Mouse (Mus musculus) limb, embryonic 13.5 days (tissue): ENCODE results near the gene Ankrd35. TPM values are rescaled to one million over a fixed set of nuclear protein-coding genes. Genes with fewer than 3 reads are reported as not detected.
"Not testable (repeated sequence)": the region's sequence is repeated elsewhere in the genome, so short reads cannot be mapped to it uniquely, and the experiment has no call there.

Source experiments
- ATAC-seq: fragments of 200-750 bp; cut with Nextera tagmentation; 2 replicates; pipeline ENCODE4 v1.8.0; 2017; ENCODE audit warnings: low read depth, moderate number of reproducible peaks, moderate TSS enrichment; ENCODE audit not compliant: low FRiP score
- H3K27ac ChIP-seq: fragments of 300-500 bp; sonication (generic); 2 replicates; pipeline ENCODE4 v1.5.1; 2015; ENCODE audit warnings: inconsistent platforms, mild to moderate bottlenecking, moderate library complexity
- H3K27me3 ChIP-seq: fragments of 300-500 bp; sonication (generic); 2 replicates; pipeline ENCODE4 v1.6.1; 2015; ENCODE audit warnings: mild to moderate bottlenecking, inconsistent platforms
- H3K36me3 ChIP-seq: fragments of 300-500 bp; sonication (generic); 2 replicates; pipeline ENCODE4 v1.6.1; 2015; ENCODE audit warnings: inconsistent platforms, mild to moderate bottlenecking, moderate library complexity
- H3K4me1 ChIP-seq: fragments of 300-500 bp; sonication (generic); 2 replicates; pipeline ENCODE4 v1.6.1; 2015; ENCODE audit warnings: inconsistent platforms
- H3K4me2 ChIP-seq: fragments of 300-500 bp; sonication (generic); replicated peaks from 2 replicates; pipeline ENCODE4 v1.6.1; 2015; ENCODE audit warnings: inconsistent platforms, mild to moderate bottlenecking, moderate library complexity
- H3K4me3 ChIP-seq: fragments of 300-500 bp; sonication (generic); 2 replicates; pipeline ENCODE4 v1.5.1; 2015; ENCODE audit warnings: moderate library complexity, mild to moderate bottlenecking, inconsistent platforms
- H3K9ac ChIP-seq: fragments of 300-500 bp; sonication (generic); 2 replicates; pipeline ENCODE4 v1.6.1; 2015; ENCODE audit warnings: mild to moderate bottlenecking, inconsistent platforms
- H3K9me3 ChIP-seq: fragments of 300-500 bp; sonication (generic); 2 replicates; pipeline ENCODE4 v1.6.1; 2016; ENCODE audit warnings: inconsistent platforms
- polyA plus RNA-seq: library from polyadenylated mRNA; unstranded; fragments of >200 nt; fragmentation: Nextera tagmentation; extraction: Ambion mirVana; gene quantifications from 2 replicates; pipeline ENCODE4 v1.2.1, GENCODE M21; 2015

Gene Ankrd35
- polyA plus RNA-seq, 1 experiment from 2014 or later = 1.2 TPM

DNA sequence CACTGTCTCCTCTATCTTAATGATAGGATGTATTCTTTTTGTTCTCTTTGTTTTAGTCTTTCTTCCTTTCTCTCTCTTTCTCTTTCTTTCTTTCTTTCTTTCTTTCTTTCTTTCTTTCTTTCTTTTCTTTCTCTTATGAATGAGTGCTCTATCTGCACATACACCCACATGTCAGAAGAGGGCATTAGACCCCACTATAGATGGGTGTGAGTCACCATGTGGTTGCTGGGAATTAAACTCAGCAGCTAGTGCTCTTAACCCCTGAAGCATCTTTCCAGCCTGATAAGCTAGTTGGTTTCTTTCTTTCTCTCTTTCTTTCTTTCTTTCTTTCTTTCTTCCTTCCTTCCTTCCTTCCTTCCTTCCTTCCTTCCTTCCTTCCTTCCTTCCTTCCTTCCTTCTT lies 70.3 kb downstream of the Ankrd35 start:
- H3K36me3 ChIP-seq = not testable (repeated sequence)

More for the DNA sequence above, 70.3 kb downstream of the Ankrd35 start:
- not testable (repeated sequence) for H3K4me3 ChIP-seq, H3K27me3 ChIP-seq, ATAC-seq, H3K9me3 ChIP-seq, H3K9ac ChIP-seq, H3K4me2 ChIP-seq, H3K27ac ChIP-seq, H3K4me1 ChIP-seq

Other genes with a start within 250 kb of the Ankrd35 start
- gene BC107364, start 217.8 kb upstream of the Ankrd35 start, polyA plus RNA-seq = not detected in 2 replicates
- gene Hfe2, start 145.0 kb upstream of the Ankrd35 start, polyA plus RNA-seq = 10.3 and 10.6 TPM in 2 replicates
- gene Txnip, start 112.2 kb upstream of the Ankrd35 start, polyA plus RNA-seq = 103 and 105 TPM in 2 replicates
- 1.3 and 1.5 TPM in 2 replicates for gene Gm16253, start 93.1 kb upstream of the Ankrd35 start, polyA plus RNA-seq
- 48.8 and 55.6 TPM in 2 replicates for gene Polr3gl, start 76.0 kb upstream of the Ankrd35 start, polyA plus RNA-seq
- 3.0 and 3.1 TPM in 2 replicates for gene Ankrd34a, start 73.5 kb upstream of the Ankrd35 start, polyA plus RNA-seq
- 8.4 and 8.7 TPM in 2 replicates for gene Lix1l, start 69.0 kb upstream of the Ankrd35 start, polyA plus RNA-seq
- 156 and 157 TPM in 2 replicates for gene Rbm8a, start 40.2 kb upstream of the Ankrd35 start, polyA plus RNA-seq
- 61.8 and 63.3 TPM in 2 replicates for gene Pex11b, start 34.8 kb upstream of the Ankrd35 start, polyA plus RNA-seq
- 0.23 TPM in 2 replicates for gene Gm42957, start 34.7 kb upstream of the Ankrd35 start, polyA plus RNA-seq
- 2.1 and 3.1 TPM in 2 replicates for gene Itga10, start 24.5 kb upstream of the Ankrd35 start, polyA plus RNA-seq
- 77.7 and 83.3 TPM in 2 replicates for gene Pias3, start 26.3 kb downstream of the Ankrd35 start, polyA plus RNA-seq
- 13.8 TPM in 2 replicates for gene Nudt17, start 38.4 kb downstream of the Ankrd35 start, polyA plus RNA-seq
- 33.5 and 36.4 TPM in 2 replicates for gene Polr3c, start 57.5 kb downstream of the Ankrd35 start, polyA plus RNA-seq
- 53.0 and 53.1 TPM in 2 replicates for gene Rnf115, start 57.5 kb downstream of the Ankrd35 start, polyA plus RNA-seq
- gene Pdzk1, start 159.2 kb downstream of the Ankrd35 start, polyA plus RNA-seq = not detected in 2 replicates
- gene Cd160, start 159.2 kb downstream of the Ankrd35 start, polyA plus RNA-seq = 0.15 and 0.27 TPM in 2 replicates
- gene Gja5, start 234.6 kb downstream of the Ankrd35 start, polyA plus RNA-seq = 27.7 and 28.0 TPM in 2 replicates
- 40.3 and 41.5 TPM in 2 replicates for gene Gpr89, start 235.2 kb downstream of the Ankrd35 start, polyA plus RNA-seq